Mouse (Mus musculus) large intestine, adult 2 months (tissue): ENCODE results near the gene St6galnac3. TPM values are rescaled to one million over a fixed set of nuclear protein-coding genes. Genes with fewer than 3 reads are reported as not detected.

Experiments used
- DNase-seq: peaks from one replicate; pipeline ENCODE4 v3.0.0-alpha.2; 2012; ENCODE audit warnings: low read depth, low spot score
- WGBS: fragments of 180-500 bp; shearing (Covaris S2); methylation state at CpG from one replicate; pipeline ENCODE4 v1.1.7; 2018; 5-methylcytosine and 5-hydroxymethylcytosine counted together
- polyA plus RNA-seq: library from polyadenylated mRNA; depleted of rRNA; stranded (reverse); fragments of >200 nt; gene quantifications from 2 replicates; pipeline ENCODE4 v1.2.3, GENCODE M21; 2012; rRNA removed

Gene St6galnac3
- polyA plus RNA-seq, 1 experiment = 0.55 TPM

DNA sequence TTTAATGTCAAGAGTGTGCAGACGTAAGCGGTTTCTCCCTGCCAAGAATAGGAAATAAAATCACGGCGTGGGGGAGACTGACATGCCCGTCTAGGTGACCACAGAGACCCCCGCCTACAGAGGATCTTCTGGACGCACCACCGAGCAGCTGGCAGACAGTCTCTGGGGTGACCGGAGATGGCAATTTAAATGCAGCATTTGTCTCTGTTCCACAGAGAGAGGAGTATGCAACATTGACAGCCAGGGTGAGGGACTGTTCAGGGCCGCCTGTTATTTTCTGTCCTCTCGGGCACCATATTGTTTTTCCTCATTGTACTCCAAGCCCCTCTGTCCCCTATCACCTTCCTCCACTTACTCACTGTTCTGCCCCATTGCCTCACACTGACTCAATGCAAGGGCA, 555.2 kb downstream of the St6galnac3 start:
- WGBS = 92% methylated on average over 11 of the region's 11 CpGs
- DNase-seq = no peak

GRCm38 (mm10) chr3:153161676-153162075, 563.3 kb downstream of the St6galnac3 start:
- WGBS = 32% methylated on average over 9 of the region's 9 CpGs
- DNase-seq = no peak

GRCm38 (mm10) chr3:153160683-153161082, 564.3 kb downstream of the St6galnac3 start:
- 87% methylated on average over 5 of the region's 5 CpGs for WGBS

DNA sequence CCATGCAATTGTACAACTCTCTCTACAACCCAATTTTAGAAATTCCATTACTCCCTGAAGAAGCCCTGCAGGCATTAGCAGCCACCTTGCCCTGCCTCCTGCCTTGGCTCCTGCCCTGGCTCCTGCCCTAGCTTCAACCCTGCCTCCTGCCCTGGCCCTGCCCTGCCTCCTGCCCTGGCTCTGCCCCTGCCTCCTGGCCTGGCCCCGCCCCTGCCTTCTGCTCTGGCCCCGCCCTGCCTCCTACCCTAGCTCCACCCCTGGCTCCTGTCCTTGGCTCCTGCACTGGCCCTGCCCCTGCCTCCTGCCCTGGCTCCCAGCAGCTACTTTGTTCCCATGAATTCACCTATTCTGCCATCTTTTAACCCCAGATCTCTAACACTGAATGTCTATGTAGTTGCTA, 576.1 kb downstream of the St6galnac3 start:
- 15% methylated on average over 2 of the region's 2 CpGs for WGBS
- peak; percentile 42 for DNase-seq

More at GRCm38 (mm10) chr3:153160683-153161082, 564.3 kb downstream of the St6galnac3 start:
- no peak for DNase-seq

Other genes with a start within 250 kb of the St6galnac3 start
- gene Asb17, start 119.0 kb upstream of the St6galnac3 start, polyA plus RNA-seq = not detected in 2 replicates
- gene Msh4, start 181.0 kb upstream of the St6galnac3 start, polyA plus RNA-seq = 0.02 and 0.04 TPM in 2 replicates
- gene Rabggtb, start 187.8 kb upstream of the St6galnac3 start, polyA plus RNA-seq = 34.6 and 37.3 TPM in 2 replicates
- gene Acadm, start 219.5 kb upstream of the St6galnac3 start, polyA plus RNA-seq = 34.1 and 51.9 TPM in 2 replicates
- gene Slc44a5, start 248.3 kb upstream of the St6galnac3 start, polyA plus RNA-seq = 0.10 and 0.12 TPM in 2 replicates